Mouse (Mus musculus) liver, embryonic 14.5 days (tissue): Measurements from ENCODE around the gene Btaf1.

Experiments
- CTCF ChIP-seq: IDR thresholded peaks from 2 replicates; pipeline ENCODE4 v1.5.1; 2016; ENCODE audit warnings: antibody characterized with exemption, low read depth, control low read depth
- EP300 ChIP-seq: IDR thresholded peaks from 2 replicates; pipeline ENCODE4 v1.6.1; 2016; ENCODE audit warnings: antibody characterized with exemption, low read depth

DNA sequence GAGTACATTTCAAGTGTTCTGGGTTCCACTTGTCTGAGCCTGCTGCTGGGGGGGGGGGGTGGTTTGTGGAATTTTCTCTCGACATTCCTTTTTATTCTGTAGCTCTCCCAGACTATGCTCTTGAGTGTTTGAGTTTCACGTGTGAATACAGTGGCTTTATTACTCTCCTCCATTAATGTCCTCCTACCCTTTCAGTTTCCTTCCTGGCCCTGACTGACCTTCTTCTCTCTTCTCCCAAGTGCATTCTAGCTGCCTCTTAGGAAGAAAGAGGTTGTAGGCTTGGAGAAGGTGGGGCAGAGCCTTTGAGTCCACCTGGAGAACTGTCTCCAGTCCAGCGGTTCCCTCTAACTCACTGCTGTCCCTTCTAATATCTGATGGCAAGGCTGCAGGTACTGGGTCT is 2.9 kb upstream of the Btaf1 start:
- TF ChIP-seq CTCF (no peak), EP300 (no peak)
